Mouse (Mus musculus) forebrain, postnatal 0 days (tissue): ENCODE data around the gene Icos. TPM values are rescaled to one million over a fixed set of nuclear protein-coding genes. Genes with fewer than 3 reads are reported as not detected.

Source experiments
- ATAC-seq: fragments of 200-750 bp; cut with Nextera tagmentation; 2 replicates; pipeline ENCODE4 v1.8.0; 2017; ENCODE audit warnings: mild to moderate bottlenecking, moderate library complexity
- DNase-seq: peaks from one replicate; pipeline ENCODE4 v3.0.0-alpha.2; 2015
- H3K27ac ChIP-seq: fragments of 300-500 bp; sonication (generic); 2 replicates; pipeline ENCODE4 v1.5.1; 2014; ENCODE audit warnings: low read depth, mild to moderate bottlenecking, antibody characterized with exemption, low read length, moderate library complexity, mixed read lengths
- H3K27me3 ChIP-seq: fragments of 300-500 bp; sonication (generic); 2 replicates; pipeline ENCODE4 v1.6.1; 2014; ENCODE audit warnings: mild to moderate bottlenecking, low read length, mixed read lengths; ENCODE audit not compliant: insufficient read depth
- H3K36me3 ChIP-seq: fragments of 300-500 bp; sonication (generic); 2 replicates; pipeline ENCODE4 v1.6.1; 2014; ENCODE audit warnings: mild to moderate bottlenecking, moderate library complexity; ENCODE audit not compliant: insufficient read depth
- H3K4me1 ChIP-seq: fragments of 300-500 bp; sonication (generic); 2 replicates; pipeline ENCODE4 v1.6.1; 2014; ENCODE audit warnings: antibody characterized with exemption; ENCODE audit not compliant: insufficient read depth
- H3K4me2 ChIP-seq: fragments of 300-500 bp; sonication (generic); 2 replicates; pipeline ENCODE4 v1.6.1; 2014; ENCODE audit warnings: low read depth, mild to moderate bottlenecking, moderate library complexity
- H3K4me3 ChIP-seq: fragments of 300-500 bp; sonication (generic); 2 replicates; pipeline ENCODE4 v1.5.1; 2014; ENCODE audit warnings: low read depth, low read length, mixed read lengths
- H3K9ac ChIP-seq: fragments of 300-500 bp; sonication (generic); 2 replicates; pipeline ENCODE4 v1.6.1; 2014; ENCODE audit warnings: mild to moderate bottlenecking
- H3K9me3 ChIP-seq: fragments of 300-500 bp; sonication (generic); 2 replicates; pipeline ENCODE4 v1.6.1; 2016; ENCODE audit warnings: low read length
- CTCF ChIP-seq: sonication (generic); IDR thresholded peaks from 2 replicates; pipeline ENCODE4 v1.5.1; 2016; ENCODE audit warnings: antibody characterized with exemption, control low read depth, low read depth
- WGBS: fragments of 180-500 bp; shearing (Covaris S2); extraction: QIAGEN DNeasy Blood & Tissue Kit; methylation state at CpG from one replicate; pipeline ENCODE4 v1.1.7; 2014; 5-methylcytosine and 5-hydroxymethylcytosine counted together
- polyA plus RNA-seq: library from polyadenylated mRNA; unstranded; fragments of >200 nt; fragmentation: Nextera tagmentation; extraction: Ambion mirVana; gene quantifications from 2 replicates; pipeline ENCODE4 v1.2.1, GENCODE M21; 2015
- total RNA-seq: library from RNA; depleted of rRNA; stranded (reverse); fragments of >200 nt; gene quantifications from 2 replicates; pipeline ENCODE4 v1.2.3, GENCODE M21; 2014; rRNA removed

Icos gene
- total RNA-seq (0.05 and 0.08 TPM in 2 replicates), polyA plus RNA-seq (0.06 and 0.13 TPM in 2 replicates)

GRCm38 (mm10) chr1:60977641-60978040, at the start of gene Icos:
Gene Icos (plus strand): TSS chr1:60977927.
- H3K9ac ChIP-seq = no peak within 1 kb of the TSS
- 83% methylated on average over 6 of the region's 6 CpGs for WGBS

GRCm38 (mm10) chr1:60929036-60929435, 48.7 kb upstream of the Icos start:
- H3K9me3 ChIP-seq = no peaks in the 10 kb centered on the region
- H3K36me3 ChIP-seq = no peaks in the 10 kb centered on the region
- no peaks in the 10 kb centered on the region for H3K4me1 ChIP-seq
- WGBS = 94% methylated on average over 3 of the region's 3 CpGs
- ATAC-seq = no peak
- DNase-seq = no peak
- H3K27ac ChIP-seq = no peak overlapping the region
- no peak overlapping the region for H3K9ac ChIP-seq
- no peak for TF ChIP-seq CTCF
- H3K27me3 ChIP-seq = no peaks in the 10 kb centered on the region
- H3K4me3 ChIP-seq = no peak overlapping the region
- no peak overlapping the region for H3K4me2 ChIP-seq

More at GRCm38 (mm10) chr1:60977641-60978040, at the start of gene Icos:
- Histone ChIP-seq H3K36me3 (no peaks in the 10 kb centered on the region), H3K9me3 (no peaks in the 10 kb centered on the region), H3K27ac (no peak within 1 kb of the TSS), H3K4me3 (no peak within 1 kb of the TSS), H3K27me3 (no peaks in the 10 kb centered on the region), H3K4me1 (no peaks in the 10 kb centered on the region), H3K4me2 (no peak within 1 kb of the TSS)
- no peak for TF ChIP-seq CTCF
- ATAC-seq (no peak), DNase-seq (no peak)

- Histone ChIP-seq H3K4me3 (no peak overlapping the region), H3K36me3 (no peaks in the 10 kb centered on the region), H3K9me3 (no peaks in the 10 kb centered on the region), H3K9ac (no peak overlapping the region), H3K4me1 (no peaks in the 10 kb centered on the region), H3K27me3 (no peaks in the 10 kb centered on the region), H3K27ac (no peak overlapping the region), H3K4me2 (no peak overlapping the region)
- ATAC-seq (no peak), DNase-seq (no peak)
- 78% methylated on average over 7 of the region's 7 CpGs for WGBS
- no peak for TF ChIP-seq CTCF
Observed at GRCm38 (mm10) chr1:60930397-60930796, 47.3 kb upstream of the Icos start.

- peak; percentile 71 for DNase-seq
- H3K9ac ChIP-seq = no peak overlapping the region
- peak; percentile 95 for ATAC-seq
Observed at GRCm38 (mm10) chr1:60935968-60936581, 41.7 kb upstream of the Icos start.

GRCm38 (mm10) chr1:60936963-60937711, 40.6 kb upstream of the Icos start:
- Histone ChIP-seq H3K9me3 (no peaks in the 10 kb centered on the region), H3K27ac (no peak overlapping the region), H3K4me2 (no peak overlapping the region), H3K4me1 (0 out of 2 replicates have a peak, but pooled peaks cover 7% of the 10 kb centered on the region), H3K27me3 (no peaks in the 10 kb centered on the region), H3K4me3 (no peak overlapping the region), H3K36me3 (no peaks in the 10 kb centered on the region), H3K9ac (no peak overlapping the region)
- TF ChIP-seq CTCF = no peak
- ATAC-seq (no peak), DNase-seq (no peak)
- WGBS = 82% methylated on average over 6 of the region's 6 CpGs

More at GRCm38 (mm10) chr1:60935968-60936581, 41.7 kb upstream of the Icos start:
- H3K9me3 ChIP-seq = no peaks in the 10 kb centered on the region
- 0 out of 2 replicates have a peak, but pooled peaks cover 7% of the 10 kb centered on the region for H3K4me1 ChIP-seq
- 27% methylated on average over 8 of the region's 8 CpGs for WGBS
- H3K36me3 ChIP-seq = no peaks in the 10 kb centered on the region
- H3K27me3 ChIP-seq = no peaks in the 10 kb centered on the region
- no peak for TF ChIP-seq CTCF
- peak overlapping the region; percentile 24 for H3K4me2 ChIP-seq
- peak overlapping the region; percentile 46; the same call in 1 of the 2 replicates for H3K27ac ChIP-seq
- H3K4me3 ChIP-seq = no peak overlapping the region

GRCm38 (mm10) chr1:60938256-60938655, 39.5 kb upstream of the Icos start:
- H3K9me3 ChIP-seq = no peaks in the 10 kb centered on the region
- WGBS = 75% methylated on average over 2 of the region's 2 CpGs
- no peaks in the 10 kb centered on the region for H3K36me3 ChIP-seq
- H3K4me2 ChIP-seq = no peak overlapping the region
- 0 out of 2 replicates have a peak, but pooled peaks cover 7% of the 10 kb centered on the region for H3K4me1 ChIP-seq
- no peak overlapping the region for H3K9ac ChIP-seq
- H3K27me3 ChIP-seq = no peaks in the 10 kb centered on the region
- no peak overlapping the region for H3K4me3 ChIP-seq
- no peak for TF ChIP-seq CTCF
- DNase-seq = no peak
- H3K27ac ChIP-seq = no peak overlapping the region
- no peak for ATAC-seq

- Histone ChIP-seq H3K9me3 (no peaks in the 10 kb centered on the region), H3K27ac (no peak overlapping the region), H3K4me2 (no peak overlapping the region), H3K4me3 (no peak overlapping the region), H3K36me3 (no peaks in the 10 kb centered on the region), H3K27me3 (no peaks in the 10 kb centered on the region), H3K4me1 (0 out of 2 replicates have a peak, but pooled peaks cover 7% of the 10 kb centered on the region), H3K9ac (no peak overlapping the region)
- no peak for ATAC-seq
- 88% methylated on average over 5 of the region's 5 CpGs for WGBS
- no peak for DNase-seq
- no peak for TF ChIP-seq CTCF
Observed at GRCm38 (mm10) chr1:60938974-60939373, 38.8 kb upstream of the Icos start.
